Mouse (Mus musculus) cerebellum, adult 9-10 months (tissue): ENCODE measurements around the gene Gas2l2.

Experiments
- DNase-seq: peaks from one replicate; pipeline ENCODE4 v3.0.0; 2022

Gas2l2 gene

DNA sequence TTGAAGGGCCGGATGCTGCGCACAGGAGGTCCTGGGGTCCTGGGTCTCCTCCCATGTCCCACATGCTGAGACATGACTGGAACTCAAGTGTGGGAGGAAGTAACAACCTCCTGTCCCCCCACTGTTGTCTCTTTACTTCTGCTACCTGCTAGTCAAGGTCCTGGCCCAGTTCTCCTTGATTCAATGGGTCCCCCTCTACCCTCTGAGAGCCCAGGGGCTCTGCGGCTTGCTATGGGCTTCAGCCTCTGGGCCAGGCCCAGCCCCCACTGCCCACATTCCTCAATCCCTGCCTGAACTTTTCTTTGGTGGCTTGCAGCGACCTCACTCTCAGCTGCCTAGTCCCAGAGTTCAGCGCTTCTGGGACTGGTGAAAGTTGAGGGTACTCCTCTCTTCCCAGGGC lies at the start of gene Gas2l2:
Gene Gas2l2 (minus strand): TSS at position 101 of the 400 bp plus-strand sequence.
- DNase-seq = no peak

GRCm38 (mm10) chr11:83473235-83474016 lies 44.2 kb upstream of the Gas2l2 start:
- peak; percentile 47 for DNase-seq

DNA sequence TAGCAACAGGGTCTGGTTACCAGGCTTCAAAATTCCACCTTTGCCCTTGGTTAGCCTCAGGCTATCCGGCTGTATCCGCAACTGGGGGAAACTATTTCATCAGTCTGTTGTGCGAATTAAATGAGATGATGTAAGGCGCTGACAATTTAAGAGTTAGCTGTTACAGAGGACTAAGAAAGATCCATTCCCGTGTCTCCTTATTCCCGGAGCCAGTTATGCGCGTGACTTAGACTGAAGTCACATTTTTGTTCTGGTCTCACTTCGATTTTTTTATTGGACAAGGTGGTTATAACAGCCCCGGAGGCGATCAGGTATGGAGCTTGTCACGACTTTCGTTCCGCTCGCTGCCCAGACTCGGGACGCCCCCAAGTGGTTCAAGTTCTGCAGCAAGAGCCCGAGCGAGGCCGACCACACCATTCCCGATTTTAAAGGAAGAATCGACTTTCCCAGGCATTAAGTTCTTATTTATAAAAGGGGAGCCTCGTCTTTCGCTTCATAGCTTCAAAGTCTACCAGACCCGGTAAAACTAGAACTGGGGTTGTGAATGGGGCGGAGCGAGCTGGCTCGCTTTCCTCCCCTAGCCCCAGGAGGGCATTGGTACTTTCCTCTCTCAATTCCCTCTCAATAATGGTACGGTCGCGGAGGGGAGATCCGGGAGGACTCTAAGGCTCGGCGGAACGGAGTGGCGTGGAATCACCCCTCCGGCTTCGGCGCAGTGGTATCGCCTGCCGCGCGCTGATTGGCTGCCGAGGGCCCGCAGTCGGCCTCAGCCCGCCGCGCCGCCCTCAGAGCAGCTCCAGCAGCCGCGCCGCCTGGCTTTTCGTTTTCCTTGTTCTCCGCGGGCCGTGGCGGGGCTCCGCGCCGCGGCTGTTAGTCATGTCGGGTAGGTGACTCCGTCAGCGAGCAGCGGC lies 43.3 kb upstream of the Gas2l2 start, which contains the start of gene Taf15:
Gene Taf15 (plus strand): TSS at position 763 of the 911 bp plus-strand sequence.
- DNase-seq = peak; percentile 99

- peak; percentile 28 for DNase-seq
These were observed 42.5 kb upstream of the Gas2l2 start for GRCm38 (mm10) chr11:83471766-83472165.

DNA sequence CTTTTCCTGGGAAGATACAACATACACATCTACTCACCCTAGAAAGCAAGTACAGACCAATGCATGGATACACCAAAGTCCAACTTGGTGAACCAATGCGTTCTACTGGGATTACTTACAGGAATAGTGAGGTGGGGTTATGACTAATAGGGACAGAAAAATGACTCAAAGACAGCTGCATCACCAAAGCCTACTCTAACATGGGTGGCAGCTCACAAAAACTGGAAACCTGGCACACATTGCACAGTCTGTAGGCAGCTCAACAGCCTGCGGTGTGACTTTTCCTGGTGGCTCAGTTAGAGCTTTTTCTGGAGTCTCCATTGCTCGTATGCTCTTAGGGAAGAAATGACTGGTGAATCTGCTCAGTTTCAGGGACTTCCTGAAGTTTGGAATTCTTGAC lies 39.5 kb upstream of the Gas2l2 start:
- no peak for DNase-seq

DNA sequence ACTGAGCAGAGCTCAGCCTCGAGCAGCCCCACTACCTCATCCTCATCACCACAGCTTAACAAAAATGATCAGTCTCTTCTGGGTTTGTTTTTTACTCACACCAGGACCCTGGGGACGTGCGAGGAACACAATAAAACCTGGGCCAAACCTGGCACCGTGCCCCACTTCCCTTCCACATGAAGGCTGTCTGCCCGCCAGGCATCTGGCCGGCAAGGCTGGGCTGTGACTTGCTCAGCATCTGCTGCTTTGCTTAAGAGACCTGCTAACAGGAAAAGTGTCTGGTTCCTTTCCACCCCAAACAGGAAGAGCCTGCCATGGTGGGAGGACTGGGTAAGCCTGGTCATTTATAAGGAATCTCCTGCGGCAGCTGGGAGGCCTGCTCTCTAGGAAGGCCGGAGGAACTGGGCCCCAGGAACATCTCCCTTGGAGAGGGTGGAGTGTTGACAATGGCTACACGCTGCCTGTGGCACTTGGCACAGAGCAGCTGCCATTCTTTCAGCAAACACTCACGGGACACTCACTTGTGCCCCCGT lies 37.9 kb upstream of the Gas2l2 start:
- DNase-seq = peak; percentile 54

- peak; percentile 90 for DNase-seq
These were observed 36.7 kb upstream of the Gas2l2 start for GRCm38 (mm10) chr11:83465976-83466375.

- DNase-seq = no peak
These were observed 33.5 kb upstream of the Gas2l2 start, which contains the start of gene Mmp28 for GRCm38 (mm10) chr11:83462711-83463244. Mmp28 (minus strand) TSS chr11:83463071.

- no peak for DNase-seq
These were observed 32.3 kb upstream of the Gas2l2 start for GRCm38 (mm10) chr11:83461462-83462027.

GRCm38 (mm10) chr11:83457912-83458601 lies 28.8 kb upstream of the Gas2l2 start:
- no peak for DNase-seq

GRCm38 (mm10) chr11:83457257-83457656 lies 28.0 kb upstream of the Gas2l2 start:
- no peak for DNase-seq

DNA sequence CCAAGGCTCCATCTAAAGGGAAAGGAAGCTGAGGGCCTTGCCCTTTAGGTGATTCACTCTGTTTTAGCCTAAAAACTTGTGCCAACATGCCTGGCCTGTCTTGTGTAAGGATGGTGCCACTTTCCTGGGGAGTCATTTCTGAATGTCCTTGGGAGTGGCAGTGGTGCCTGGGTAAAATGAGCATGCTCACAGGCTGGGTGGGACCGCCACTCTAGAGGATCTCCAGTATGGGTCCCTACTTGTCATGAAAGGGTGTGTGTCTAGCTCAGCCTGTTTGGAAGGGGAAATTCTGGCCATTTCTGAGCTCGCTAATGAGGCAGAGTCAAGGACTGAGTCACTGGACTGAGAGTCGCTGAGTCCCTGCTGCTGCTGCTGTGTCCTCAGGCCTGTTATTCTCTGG lies 26.4 kb upstream of the Gas2l2 start:
- DNase-seq = no peak

GRCm38 (mm10) chr11:83454548-83454947 lies 25.3 kb upstream of the Gas2l2 start:
- DNase-seq = no peak

GRCm38 (mm10) chr11:83451281-83451680 lies 22.0 kb upstream of the Gas2l2 start:
- no peak for DNase-seq

DNA sequence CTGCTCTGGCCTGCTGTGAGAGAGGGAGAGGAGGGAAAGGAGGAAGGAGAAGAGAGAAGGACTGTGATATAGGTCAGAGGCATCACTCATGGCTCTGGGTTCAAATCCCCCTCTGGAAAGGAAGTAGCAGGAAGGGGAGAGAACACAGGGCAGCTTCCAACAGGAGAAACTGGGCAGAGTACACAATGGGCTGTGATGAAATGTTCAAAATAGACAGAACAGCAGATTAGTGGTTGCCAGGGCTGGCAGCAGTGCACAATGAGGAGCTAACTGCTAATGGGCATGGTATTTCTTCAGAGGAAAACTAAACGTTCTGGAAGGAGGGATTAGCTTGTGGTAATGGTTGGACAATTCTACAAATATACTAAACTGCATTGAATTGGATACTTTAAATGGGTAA lies 21.3 kb upstream of the Gas2l2 start:
- no peak for DNase-seq

- DNase-seq = no peak
These were observed 20.0 kb upstream of the Gas2l2 start for GRCm38 (mm10) chr11:83449298-83449697.

DNA sequence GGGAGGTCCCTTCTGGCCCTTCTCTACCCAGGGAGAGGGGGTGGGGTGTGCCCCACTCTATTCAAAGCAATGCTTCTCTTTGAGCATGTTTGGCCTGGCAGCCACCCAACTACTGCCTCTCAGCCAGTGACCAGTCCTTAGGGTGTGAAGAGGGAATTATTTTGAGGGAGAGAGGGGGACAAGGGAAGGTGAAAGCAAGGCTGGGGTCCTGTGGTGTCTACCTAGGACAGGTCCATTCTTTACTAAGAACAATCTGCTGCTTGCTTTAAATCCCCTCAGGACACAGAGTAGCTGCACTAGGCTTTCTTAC lies 19.6 kb upstream of the Gas2l2 start:
- no peak for DNase-seq

GRCm38 (mm10) chr11:83448021-83448926 lies 19.0 kb upstream of the Gas2l2 start:
- DNase-seq = no peak

GRCm38 (mm10) chr11:83447612-83448011 lies 18.4 kb upstream of the Gas2l2 start:
- DNase-seq = no peak

- no peak for DNase-seq
These were observed 15.7 kb upstream of the Gas2l2 start for GRCm38 (mm10) chr11:83445001-83445400.

DNA sequence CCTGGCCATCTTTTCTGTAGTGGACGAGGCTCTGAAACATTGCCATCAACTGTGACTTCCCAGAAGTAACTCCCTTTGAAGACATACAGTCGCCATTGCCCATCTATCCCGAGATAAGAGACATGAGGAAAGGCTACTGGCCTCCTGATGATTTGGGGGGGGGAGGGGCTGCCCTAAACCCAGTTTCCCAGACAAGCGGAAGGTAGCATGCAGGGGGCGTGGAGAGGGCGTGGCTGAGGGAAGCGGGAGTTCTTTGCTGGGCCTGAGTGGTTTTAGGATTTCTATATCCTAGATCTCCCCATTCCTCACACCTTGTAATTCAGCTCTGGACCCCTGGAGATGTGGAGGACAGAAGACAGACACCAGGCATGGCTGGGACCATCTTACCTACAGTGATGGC lies 14.6 kb upstream of the Gas2l2 start:
- DNase-seq = no peak
